Mouse (Mus musculus): Measurements from ENCODE around the gene Polr2c. TPM values are rescaled to one million over a fixed set of nuclear protein-coding genes. Genes with fewer than 3 reads are reported as not detected.

The Polr2c gene
- polyA plus RNA-seq, 1 experiment from 2014 or later = 118 TPM

DNA sequence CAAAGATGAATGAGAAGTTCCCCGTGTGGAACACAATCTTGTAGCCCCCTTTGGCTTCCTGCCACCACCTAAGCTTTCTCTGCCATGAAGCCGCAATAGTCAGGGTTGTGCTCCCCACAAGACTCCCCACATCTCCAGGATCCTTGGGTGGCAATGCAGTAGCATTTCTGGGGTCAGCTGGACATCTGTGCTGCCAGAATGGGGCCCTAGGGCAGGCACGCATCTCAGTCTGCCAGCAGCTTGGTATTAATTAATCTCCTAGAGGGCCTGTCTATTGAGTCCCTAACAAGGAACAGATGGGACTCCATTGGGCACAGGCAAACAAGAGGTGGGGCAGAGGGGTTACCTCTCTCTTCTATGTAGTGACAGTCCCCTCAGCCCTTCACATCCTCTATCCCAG lies 14.9 kb downstream of the Polr2c start:
- WGBS = 33% methylated on average over 3 of the region's 3 CpGs
- H3K27ac ChIP-seq (ENCODE audit: low read depth, low read length) = no peak overlapping the region

DNA sequence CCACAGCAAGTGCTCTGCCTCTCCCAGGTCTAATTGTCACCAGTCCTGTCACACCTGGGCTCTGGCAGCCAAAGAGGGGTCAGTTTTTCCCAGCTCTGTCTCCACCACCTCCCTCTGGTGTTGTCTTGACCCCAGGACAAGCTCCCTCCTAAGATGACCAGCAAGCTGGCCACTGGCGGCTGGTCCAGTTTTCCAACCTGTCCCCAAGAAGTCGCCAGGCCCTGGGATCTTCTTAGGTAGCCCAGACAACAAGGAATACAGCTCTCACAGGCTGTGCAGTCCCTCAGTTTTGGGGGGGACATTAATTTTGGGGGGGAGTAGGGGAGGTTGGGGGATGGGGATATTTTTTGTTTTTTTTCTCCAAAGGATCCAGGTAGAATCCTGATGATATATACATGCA lies 15.3 kb downstream of the Polr2c start:
- no peak for ATAC-seq (ENCODE audit: low read depth)
- Histone ChIP-seq H3K27ac (ENCODE audit: low read depth, low read length) (no peak overlapping the region), H3K9me3 (ENCODE audit: control insufficient read depth, low read length) (no peaks in the 10 kb centered on the region), H3K27me3 (ENCODE audit: control insufficient read depth, insufficient read depth, low read length) (peaks cover 10% of the 10 kb centered on the region), H3K4me1 (ENCODE audit: control insufficient read depth, insufficient read depth, low read length) (peaks cover 26% of the 10 kb centered on the region), H3K36me3 (ENCODE audit: control insufficient read depth, insufficient read depth, low read length) (no peaks in the 10 kb centered on the region), H3K4me3 (ENCODE audit: low read depth, low read length) (no peak overlapping the region), H3K4me2 (ENCODE audit: low read depth, low read length) (peak overlapping the region; percentile 16), H3K9ac (replicated peaks; ENCODE audit: low read depth, low read length) (0 out of 2 replicates have a peak overlapping the region, but pooled peaks have one; percentile 2)
- 77% methylated on average over 2 of the region's 2 CpGs for WGBS

More for the DNA sequence above, 14.9 kb downstream of the Polr2c start:
- no peak for ATAC-seq (ENCODE audit: low read depth)
- H3K4me1 ChIP-seq (ENCODE audit: control insufficient read depth, insufficient read depth, low read length) = peaks cover 26% of the 10 kb centered on the region
- no peak overlapping the region for H3K9ac ChIP-seq (replicated peaks; ENCODE audit: low read depth, low read length)
- no peak overlapping the region for H3K4me3 ChIP-seq (ENCODE audit: low read depth, low read length)
- H3K36me3 ChIP-seq (ENCODE audit: control insufficient read depth, insufficient read depth, low read length) = no peaks in the 10 kb centered on the region
- no peaks in the 10 kb centered on the region for H3K9me3 ChIP-seq (ENCODE audit: control insufficient read depth, low read length)
- peak overlapping the region; percentile 16; the same call in 1 of the 2 replicates for H3K4me2 ChIP-seq (ENCODE audit: low read depth, low read length)
- H3K27me3 ChIP-seq (ENCODE audit: control insufficient read depth, insufficient read depth, low read length) = peaks cover 10% of the 10 kb centered on the region

DNA sequence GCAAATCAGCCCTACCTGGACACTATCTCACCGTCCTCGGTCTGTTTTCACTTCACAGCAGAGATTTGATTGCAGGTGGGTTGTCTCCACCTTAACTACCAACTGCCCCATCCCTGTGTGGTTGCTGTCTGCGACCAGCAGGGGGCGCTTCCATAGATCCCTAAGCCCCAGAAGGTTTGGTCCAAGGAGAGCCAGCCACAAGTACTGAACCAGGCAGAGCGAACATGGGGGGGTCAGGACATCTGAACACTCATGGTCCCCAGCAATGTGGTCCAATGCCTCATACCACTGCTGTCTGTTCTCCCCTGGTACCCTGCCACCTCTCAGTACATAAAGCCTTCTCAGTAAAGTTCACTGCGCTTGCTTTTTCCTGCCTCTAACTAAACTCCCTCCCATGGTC lies 17.1 kb downstream of the Polr2c start:
- no peak overlapping the region for H3K27ac ChIP-seq (ENCODE audit: low read depth, low read length)
- H3K36me3 ChIP-seq (ENCODE audit: control insufficient read depth, insufficient read depth, low read length) = no peaks in the 10 kb centered on the region
- H3K4me2 ChIP-seq (ENCODE audit: low read depth, low read length) = peak overlapping the region; percentile 77; the same call in 1 of the 2 replicates
- no peak overlapping the region for H3K9ac ChIP-seq (replicated peaks; ENCODE audit: low read depth, low read length)
- no peaks in the 10 kb centered on the region for H3K9me3 ChIP-seq (ENCODE audit: control insufficient read depth, low read length)
- no peak for ATAC-seq (ENCODE audit: low read depth)
- H3K4me1 ChIP-seq (ENCODE audit: control insufficient read depth, insufficient read depth, low read length) = peaks cover 16% of the 10 kb centered on the region
- H3K4me3 ChIP-seq (ENCODE audit: low read depth, low read length) = peak overlapping the region; percentile 9; the same call in 1 of the 2 replicates
- WGBS = 17% methylated on average over 6 of the region's 6 CpGs
- peaks cover 10% of the 10 kb centered on the region for H3K27me3 ChIP-seq (ENCODE audit: control insufficient read depth, insufficient read depth, low read length)

DNA sequence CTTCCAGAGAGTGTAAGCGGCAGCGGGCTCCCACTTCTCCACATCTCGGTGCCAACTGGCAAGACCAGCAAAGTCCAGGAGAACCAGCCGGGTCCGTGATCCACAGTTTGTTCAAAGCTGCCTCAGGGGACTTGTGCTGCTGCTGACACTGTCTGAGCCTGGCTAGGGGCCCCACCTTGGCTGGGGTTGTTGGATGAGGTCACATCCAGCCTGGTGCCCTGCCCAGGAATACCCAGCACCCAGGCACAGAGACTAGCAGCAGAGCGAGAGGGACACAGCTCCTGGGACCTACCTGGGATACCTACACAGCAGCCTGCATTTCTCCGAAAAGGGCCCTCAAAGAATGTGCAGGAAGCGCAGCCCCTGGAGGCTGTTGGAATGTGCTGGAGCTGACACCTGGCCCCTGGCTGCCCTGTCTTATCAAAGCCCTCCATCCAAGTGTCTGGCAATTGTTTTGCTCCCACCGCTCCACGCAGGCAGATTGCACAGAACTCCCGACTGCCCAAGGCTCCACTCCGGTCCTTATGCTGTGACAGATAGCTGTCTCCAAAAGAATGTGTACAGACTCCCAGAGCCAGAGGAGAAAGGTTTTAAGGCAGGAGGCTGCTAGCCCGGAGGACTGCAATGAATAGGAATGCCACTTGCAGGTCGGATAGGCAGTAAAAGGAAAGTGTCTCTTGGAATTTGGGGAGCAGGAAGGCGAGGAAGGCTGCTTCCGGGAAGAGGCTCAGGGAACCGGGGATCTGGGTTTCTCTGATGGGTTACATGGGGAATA lies 18.0 kb downstream of the Polr2c start:
- Histone ChIP-seq H3K4me3 (ENCODE audit: low read depth, low read length) (peak overlapping the region; percentile 51), H3K4me1 (ENCODE audit: control insufficient read depth, insufficient read depth, low read length) (peaks cover 10% of the 10 kb centered on the region), H3K36me3 (ENCODE audit: control insufficient read depth, insufficient read depth, low read length) (no peaks in the 10 kb centered on the region), H3K27me3 (ENCODE audit: control insufficient read depth, insufficient read depth, low read length) (peaks cover 10% of the 10 kb centered on the region), H3K4me2 (ENCODE audit: low read depth, low read length) (peak overlapping the region; percentile 77), H3K27ac (ENCODE audit: low read depth, low read length) (no peak overlapping the region), H3K9ac (replicated peaks; ENCODE audit: low read depth, low read length) (peak overlapping the region; percentile 52; the same call in 1 of the 2 replicates), H3K9me3 (ENCODE audit: control insufficient read depth, low read length) (no peaks in the 10 kb centered on the region)
- no peak for ATAC-seq (ENCODE audit: low read depth)
- WGBS = 14% methylated on average over 17 of the region's 17 CpGs

DNA sequence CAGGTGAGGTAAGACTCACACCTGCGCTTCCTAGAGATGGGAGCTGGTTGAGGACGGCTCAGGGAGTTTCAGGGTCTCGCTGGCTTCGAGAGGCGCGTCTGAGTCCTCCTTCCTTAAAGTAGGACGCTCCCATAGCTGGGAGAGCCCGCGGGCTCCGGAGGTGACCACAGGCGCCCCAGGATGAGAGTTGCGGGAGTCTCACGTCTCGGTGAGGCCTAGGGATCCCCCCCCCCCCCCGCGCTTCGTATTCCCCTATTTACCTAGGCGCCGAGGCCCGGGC lies 18.6 kb downstream of the Polr2c start:
- H3K4me3 ChIP-seq (ENCODE audit: low read depth, low read length) = peak overlapping the region; percentile 51
- no peak for ATAC-seq (ENCODE audit: low read depth)
- no peaks in the 10 kb centered on the region for H3K36me3 ChIP-seq (ENCODE audit: control insufficient read depth, insufficient read depth, low read length)
- H3K4me2 ChIP-seq (ENCODE audit: low read depth, low read length) = peak overlapping the region; percentile 77
- no peaks in the 10 kb centered on the region for H3K9me3 ChIP-seq (ENCODE audit: control insufficient read depth, low read length)
- H3K27me3 ChIP-seq (ENCODE audit: control insufficient read depth, insufficient read depth, low read length) = peaks cover 10% of the 10 kb centered on the region
- peak overlapping the region; percentile 52 for H3K9ac ChIP-seq (replicated peaks; ENCODE audit: low read depth, low read length)
- 3% methylated on average over 9 of the region's 20 CpGs for WGBS
- peaks cover 10% of the 10 kb centered on the region for H3K4me1 ChIP-seq (ENCODE audit: control insufficient read depth, insufficient read depth, low read length)
- H3K27ac ChIP-seq (ENCODE audit: low read depth, low read length) = no peak overlapping the region

DNA sequence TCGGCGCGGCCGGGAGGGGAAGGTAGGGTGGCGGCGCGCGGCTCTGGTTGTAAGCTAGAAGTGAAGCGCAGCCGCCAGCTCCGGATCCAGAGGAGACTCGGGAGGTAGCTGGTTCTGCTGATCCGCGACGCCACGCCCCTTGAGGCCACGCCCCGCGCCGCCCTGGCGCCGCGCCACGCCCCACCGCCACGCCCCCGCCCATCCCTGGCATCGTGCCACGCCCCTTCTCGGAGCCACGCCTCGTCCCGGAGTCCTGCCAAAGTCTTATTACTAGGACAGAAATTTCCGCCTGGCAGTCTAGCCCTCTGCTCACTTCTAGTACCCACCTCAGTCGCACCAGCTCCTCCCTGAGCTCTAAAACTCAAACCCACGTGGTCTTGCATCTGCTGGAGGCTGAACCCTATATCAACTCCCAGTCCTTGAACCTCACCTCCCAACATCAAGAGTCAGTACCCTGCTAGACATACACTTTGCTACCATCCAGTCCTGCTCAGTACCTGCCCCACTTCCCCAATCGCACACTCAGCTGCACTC lies 19.0 kb downstream of the Polr2c start, which contains the start of gene Dok4:
Gene Dok4 (minus strand): TSS at position 134 of the 534 bp plus-strand sequence.
- Histone ChIP-seq H3K4me3 (ENCODE audit: low read depth, low read length) (peak within 1 kb of the TSS; percentile 51), H3K4me2 (ENCODE audit: low read depth, low read length) (peak within 1 kb of the TSS; percentile 77), H3K9ac (replicated peaks; ENCODE audit: low read depth, low read length) (peak within 1 kb of the TSS; percentile 52), H3K4me1 (ENCODE audit: control insufficient read depth, insufficient read depth, low read length) (peaks cover 10% of the 10 kb centered on the region), H3K36me3 (ENCODE audit: control insufficient read depth, insufficient read depth, low read length) (no peaks in the 10 kb centered on the region), H3K27ac (ENCODE audit: low read depth, low read length) (no peak within 1 kb of the TSS), H3K27me3 (ENCODE audit: control insufficient read depth, insufficient read depth, low read length) (peaks cover 10% of the 10 kb centered on the region), H3K9me3 (ENCODE audit: control insufficient read depth, low read length) (no peaks in the 10 kb centered on the region)
- ATAC-seq (ENCODE audit: low read depth) = peak; percentile 54; the same call in 1 of the 2 replicates
- WGBS = 2% methylated on average over 20 of the region's 37 CpGs

DNA sequence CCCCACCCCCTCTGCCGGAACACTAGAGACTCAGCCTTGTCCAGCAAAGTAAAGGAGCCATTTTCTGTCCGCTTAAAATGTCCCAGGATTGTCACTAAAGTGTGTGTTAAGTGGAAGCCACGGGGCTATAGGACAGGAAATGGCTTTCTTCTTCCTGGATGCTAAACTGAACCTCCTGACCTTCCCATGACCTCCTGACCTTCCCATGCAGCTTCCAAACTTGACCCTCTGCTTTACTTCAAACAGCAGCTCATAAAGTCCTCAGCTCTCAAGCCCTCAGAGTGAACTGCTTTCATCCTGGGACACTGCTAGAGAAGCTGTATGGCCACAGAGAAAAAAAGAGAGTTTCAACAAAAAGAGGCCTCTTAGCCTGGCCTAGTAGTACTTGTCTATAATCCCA lies 19.6 kb downstream of the Polr2c start:
- 38% methylated on average over 3 of the region's 3 CpGs for WGBS
- Histone ChIP-seq H3K27me3 (ENCODE audit: control insufficient read depth, insufficient read depth, low read length) (peaks cover 10% of the 10 kb centered on the region), H3K9ac (replicated peaks; ENCODE audit: low read depth, low read length) (no peak overlapping the region), H3K4me1 (ENCODE audit: control insufficient read depth, insufficient read depth, low read length) (peaks cover 7% of the 10 kb centered on the region; the same call in 1 of the 2 replicates), H3K27ac (ENCODE audit: low read depth, low read length) (no peak overlapping the region), H3K9me3 (ENCODE audit: control insufficient read depth, low read length) (no peaks in the 10 kb centered on the region), H3K4me3 (ENCODE audit: low read depth, low read length) (no peak overlapping the region), H3K4me2 (ENCODE audit: low read depth, low read length) (no peak overlapping the region), H3K36me3 (ENCODE audit: control insufficient read depth, insufficient read depth, low read length) (no peaks in the 10 kb centered on the region)
- no peak for ATAC-seq (ENCODE audit: low read depth)

DNA sequence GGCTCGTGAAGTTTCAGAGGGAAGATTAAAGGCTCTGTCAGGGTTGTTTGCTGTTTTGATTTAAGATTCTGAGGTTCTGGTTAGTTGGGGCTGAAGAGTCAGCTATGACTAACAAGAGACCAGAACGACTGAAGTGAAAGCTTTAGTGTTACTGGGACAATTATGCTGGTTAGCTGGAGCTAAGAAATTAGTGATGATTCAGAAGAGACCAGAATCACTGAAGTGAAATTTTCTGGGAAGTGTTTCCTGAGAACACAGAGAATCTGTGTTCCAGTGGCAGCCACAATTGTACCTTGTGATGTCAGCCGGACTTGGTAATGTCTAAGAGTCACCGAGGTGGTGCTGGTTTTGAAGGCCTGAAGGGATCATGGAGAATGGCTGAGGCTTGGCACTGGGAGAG lies 23.5 kb downstream of the Polr2c start:
- H3K4me2 ChIP-seq (ENCODE audit: low read depth, low read length) = no peak overlapping the region
- 80% methylated on average over 4 of the region's 4 CpGs for WGBS

DNA sequence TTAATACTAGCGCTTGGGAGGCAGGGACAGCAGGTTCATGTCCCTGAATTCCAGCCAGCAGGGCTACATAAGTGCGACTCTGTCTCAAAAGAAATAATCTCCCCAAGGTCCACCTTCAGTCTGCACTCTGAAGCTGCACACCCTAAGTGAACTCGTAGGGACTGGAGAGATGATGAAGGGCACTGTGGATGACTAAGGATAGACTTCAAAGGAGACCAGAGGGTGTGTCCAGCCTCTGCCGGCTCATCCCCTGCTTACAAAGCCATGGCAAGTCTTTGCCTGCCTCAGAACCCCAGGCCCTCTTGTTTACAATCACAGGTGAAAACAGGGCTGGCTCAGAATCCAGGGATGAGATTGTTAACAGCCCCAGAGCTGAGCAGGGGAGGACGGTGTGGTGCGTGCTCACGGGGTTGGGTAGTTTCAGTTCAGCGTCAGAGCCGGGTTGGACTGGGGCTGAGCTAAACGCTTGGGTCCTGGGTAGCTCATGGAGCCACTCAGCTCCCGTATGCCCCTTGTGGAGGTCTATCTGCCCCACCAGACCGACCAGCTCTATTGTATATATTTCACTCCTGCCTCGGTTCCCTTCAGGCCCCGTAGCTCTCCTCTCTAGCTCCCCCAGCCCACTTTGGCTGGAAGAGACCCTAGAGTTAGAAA lies 31.3 kb downstream of the Polr2c start:
- no peaks in the 10 kb centered on the region for H3K36me3 ChIP-seq (ENCODE audit: control insufficient read depth, insufficient read depth, low read length)
- WGBS = 41% methylated on average over 14 of the region's 14 CpGs
- ATAC-seq (ENCODE audit: low read depth) = no peak
- H3K27ac ChIP-seq (ENCODE audit: low read depth, low read length) = no peak overlapping the region
- no peak overlapping the region for H3K9ac ChIP-seq (replicated peaks; ENCODE audit: low read depth, low read length)
- H3K4me1 ChIP-seq (ENCODE audit: control insufficient read depth, insufficient read depth, low read length) = no peaks in the 10 kb centered on the region
- H3K4me3 ChIP-seq (ENCODE audit: low read depth, low read length) = no peak overlapping the region
- H3K27me3 ChIP-seq (ENCODE audit: control insufficient read depth, insufficient read depth, low read length) = no peaks in the 10 kb centered on the region
- no peaks in the 10 kb centered on the region for H3K9me3 ChIP-seq (ENCODE audit: control insufficient read depth, low read length)
- no peak overlapping the region for H3K4me2 ChIP-seq (ENCODE audit: low read depth, low read length)

More for the DNA sequence above, 23.5 kb downstream of the Polr2c start:
- no peak overlapping the region for H3K9ac ChIP-seq (replicated peaks; ENCODE audit: low read depth, low read length)
- no peak overlapping the region for H3K4me3 ChIP-seq (ENCODE audit: low read depth, low read length)
- no peak for ATAC-seq (ENCODE audit: low read depth)
- H3K27ac ChIP-seq (ENCODE audit: low read depth, low read length) = no peak overlapping the region
- no peaks in the 10 kb centered on the region for H3K36me3 ChIP-seq (ENCODE audit: control insufficient read depth, insufficient read depth, low read length)
- no peaks in the 10 kb centered on the region for H3K4me1 ChIP-seq (ENCODE audit: control insufficient read depth, insufficient read depth, low read length)
- no peaks in the 10 kb centered on the region for H3K27me3 ChIP-seq (ENCODE audit: control insufficient read depth, insufficient read depth, low read length)
- H3K9me3 ChIP-seq (ENCODE audit: control insufficient read depth, low read length) = no peaks in the 10 kb centered on the region

Data from neural tube, embryonic 14.5 days (tissue).